ENCODE assay signal across 23 mouse cellular contexts in the genomic region with DNA sequence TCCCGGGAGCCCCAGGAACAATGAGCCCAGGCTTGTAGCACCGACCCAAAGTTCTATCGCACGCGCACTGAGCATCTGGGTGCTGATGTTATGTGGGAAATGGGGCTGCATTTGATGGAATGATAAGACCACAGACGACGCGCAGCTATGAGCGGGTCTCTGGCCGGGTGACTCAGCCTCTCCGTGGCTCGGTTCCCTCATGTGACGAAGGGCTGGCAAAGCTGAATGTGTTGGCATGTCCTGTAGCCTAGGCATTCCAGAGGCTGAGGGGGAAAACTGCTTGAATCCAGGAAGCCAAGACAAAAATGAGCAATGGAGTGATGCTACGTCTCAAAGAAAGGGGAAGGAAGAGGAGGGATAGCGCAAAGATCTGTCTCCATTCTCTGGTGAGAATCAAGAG.
DNase-seq lines count a peak whose midpoint lies in the region; ATAC-seq lines count a peak whose summit lies in the region.
"Had no signal": no experiment of that assay in that cellular context is flagged by ENCODE, and none has a peak within 500 bp of the region (broad histone marks: within the 10 kb centered on the region; RNA-seq: fewer than 3 reads in every experiment).

No protein-coding gene starts in this region.

- no peaks in the 10 kb centered on the region for H3K27me3 ChIP-seq in heart, embryonic 12.5 days (replicated peaks)
- H3K27me3 ChIP-seq: embryonic facial prominence, embryonic 15.5 days; neural tube, embryonic 15.5 days; stomach, embryonic 15.5 days had no signal

- intact Hi-C loops in heart, postnatal 36 days (cut with DNase I) = no loop called here

- H3K4me2 ChIP-seq in heart, embryonic 12.5 days = no peak overlapping the region
- H3K4me2 ChIP-seq: embryonic facial prominence, embryonic 15.5 days; hindbrain, embryonic 12.5 days; neural tube, embryonic 15.5 days; stomach, embryonic 15.5 days had no signal

- 0 out of 2 replicates have a peak, but pooled peaks cover 1% of the 10 kb centered on the region for H3K9me3 ChIP-seq in heart, embryonic 12.5 days (replicated peaks)
- H3K9me3 ChIP-seq: embryonic facial prominence, embryonic 15.5 days; hindbrain, embryonic 12.5 days; neural tube, embryonic 15.5 days; stomach, embryonic 15.5 days had no signal

- no peaks in the 10 kb centered on the region for H3K36me3 ChIP-seq in heart, embryonic 12.5 days
- H3K36me3 ChIP-seq: embryonic facial prominence, embryonic 15.5 days; hindbrain, embryonic 12.5 days; neural tube, embryonic 15.5 days; stomach, embryonic 15.5 days had no signal

- 0 out of 2 replicates have a peak, but pooled peaks have one; percentile 18 for ATAC-seq in heart, embryonic 12.5 days (ENCODE audit: insufficient number of reproducible peaks, low FRiP score)
- ATAC-seq in erythroid progenitor cell, adult 5-6 weeks (replicated peaks; ENCODE audit: low FRiP score, poor library complexity, severe bottlenecking) = no peak
- ATAC-seq: lung, postnatal 0 days had no signal

- no peaks in the 10 kb centered on the region for H3K4me1 ChIP-seq in heart, embryonic 12.5 days (replicated peaks)
- H3K4me1 ChIP-seq: embryonic facial prominence, embryonic 15.5 days; stomach, embryonic 15.5 days had no signal

- no peak overlapping the region for H3K27ac ChIP-seq in heart, embryonic 12.5 days (ENCODE audit: poor library complexity, severe bottlenecking)
- H3K27ac ChIP-seq: embryonic facial prominence, embryonic 15.5 days; hindbrain, embryonic 12.5 days; left cerebral cortex, adult 2 months; neural tube, embryonic 15.5 days; stomach, embryonic 15.5 days had no signal

- peak; percentile 47 to 55 for DNase-seq in adrenal gland, adult (ENCODE audit: inconsistent age in 2 of 2, low spot score in 1 of 2)
- no peak for DNase-seq in adrenal gland, adult 8-10 months
- no peak for DNase-seq in heart, postnatal 36 days
- peak; percentile 79 for DNase-seq in MN1 (ENCODE audit: low spot score)
- DNase-seq in brain, adult 2 months (ENCODE audit: low read depth, low spot score) = peak; percentile 29
- no peak for DNase-seq in natural killer cell, adult 2 months (ENCODE audit: low spot score in 2 of 2)
- DNase-seq: heart, adult 11 months; kidney, adult 8-10 months; kidney, postnatal 14 days; left cerebral cortex, postnatal 4 days; liver; midbrain, embryonic 14.5 days; right cerebral cortex, postnatal 14 days; thymus, adult 18-20 months had no signal

- WGBS in heart, embryonic 12.5 days = 74% methylated on average over 15 of the region's 15 CpGs

- no peak overlapping the region for H3K9ac ChIP-seq in heart, embryonic 12.5 days
- H3K9ac ChIP-seq: embryonic facial prominence, embryonic 15.5 days; hindbrain, embryonic 12.5 days; neural tube, embryonic 15.5 days; stomach, embryonic 15.5 days had no signal

- H3K4me3 ChIP-seq in heart, embryonic 12.5 days = no peak overlapping the region
- H3K4me3 ChIP-seq: embryonic facial prominence, embryonic 15.5 days; hindbrain, embryonic 12.5 days; left cerebral cortex, adult 2 months; megakaryocyte, embryonic 14.5 days; neural tube, embryonic 15.5 days; stomach, embryonic 15.5 days had no signal

Comparison
In these comparisons a context has a peak if more than half of its experiments do, and no peak if none do; other contexts are left out.
1. DNase-seq: peak in adrenal gland, adult (2 of 2), MN1 (single experiment) and brain, adult 2 months (single experiment); none in adrenal gland, adult 8-10 months (single experiment), heart, postnatal 36 days (0 of 2) and natural killer cell, adult 2 months (0 of 2).